Mouse (Mus musculus) brain, embryonic 14.5 days (tissue): ENCODE data around the gene Kcnh1.

Source experiments
- CTCF ChIP-seq: fragments of 200-500 bp; IDR thresholded peaks from 2 replicates; pipeline ENCODE4 v1.5.1; 2012; ENCODE audit warnings: inconsistent platforms, mild to moderate bottlenecking, moderate library complexity, borderline replicate concordance; ENCODE audit not compliant: insufficient read depth, insufficient read length; ENCODE audit errors: extremely low read depth
- POLR2A ChIP-seq: fragments of 200-500 bp; IDR thresholded peaks from 2 replicates; pipeline ENCODE4 v1.6.1; 2012; ENCODE audit warnings: mild to moderate bottlenecking, inconsistent platforms, borderline replicate concordance; ENCODE audit not compliant: poor library complexity, insufficient read depth, insufficient read length, severe bottlenecking; ENCODE audit errors: extremely low read depth

DNA sequence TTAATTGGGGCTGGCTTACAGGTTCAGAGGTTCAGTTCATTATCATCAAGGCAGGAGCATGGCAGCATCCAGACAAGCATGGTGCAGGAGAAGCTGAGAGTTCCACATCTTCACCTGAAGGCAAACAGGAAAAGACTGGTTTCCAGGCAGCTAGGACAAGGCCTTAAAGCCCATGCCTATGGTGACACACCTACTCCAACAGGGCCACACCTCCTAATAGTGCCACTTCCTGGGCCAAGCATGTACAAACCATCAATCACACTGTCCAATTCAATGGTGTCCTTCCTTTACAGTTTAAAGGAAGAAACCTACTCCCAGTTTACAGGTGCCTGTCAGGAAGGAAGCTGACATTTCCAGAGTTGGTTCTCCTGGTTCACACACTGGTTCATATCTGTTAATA is 105.3 kb downstream of the Kcnh1 start:
- no peak for TF ChIP-seq POLR2A
- TF ChIP-seq CTCF: no peak
